Mouse (Mus musculus) embryonic facial prominence, embryonic 13.5 days (tissue): ENCODE measurements around the gene Slc39a1. TPM values are rescaled to one million over a fixed set of nuclear protein-coding genes. Genes with fewer than 3 reads are reported as not detected.

ENCODE experiments used
- ATAC-seq: fragments of 200-750 bp; cut with Nextera tagmentation; 2 replicates; pipeline ENCODE4 v1.8.0; 2017; ENCODE audit warnings: low read depth; ENCODE audit not compliant: insufficient number of reproducible peaks, insufficient read depth, low FRiP score, low TSS enrichment
- H3K27ac ChIP-seq: fragments of 300-500 bp; sonication (generic); 2 replicates; pipeline ENCODE4 v1.5.1; 2015; ENCODE audit warnings: moderate library complexity, mild to moderate bottlenecking, inconsistent platforms
- H3K27me3 ChIP-seq: fragments of 300-500 bp; sonication (generic); 2 replicates; pipeline ENCODE4 v1.6.1; 2015; ENCODE audit warnings: mild to moderate bottlenecking, inconsistent platforms
- H3K36me3 ChIP-seq: fragments of 300-500 bp; sonication (generic); 2 replicates; pipeline ENCODE4 v1.6.1; 2015; ENCODE audit warnings: mild to moderate bottlenecking, inconsistent platforms
- H3K4me1 ChIP-seq: fragments of 300-500 bp; sonication (generic); 2 replicates; pipeline ENCODE4 v1.6.1; 2015; ENCODE audit warnings: inconsistent platforms
- H3K4me2 ChIP-seq: fragments of 300-500 bp; sonication (generic); 2 replicates; pipeline ENCODE4 v1.6.1; 2015; ENCODE audit warnings: moderate library complexity, mild to moderate bottlenecking, inconsistent platforms
- H3K4me3 ChIP-seq: fragments of 300-500 bp; sonication (generic); 2 replicates; pipeline ENCODE4 v1.5.1; 2015; ENCODE audit warnings: mild to moderate bottlenecking, inconsistent platforms
- H3K9ac ChIP-seq: fragments of 300-500 bp; sonication (generic); 2 replicates; pipeline ENCODE4 v1.6.1; 2015; ENCODE audit warnings: mild to moderate bottlenecking, inconsistent platforms
- H3K9me3 ChIP-seq: fragments of 300-500 bp; sonication (generic); 2 replicates; pipeline ENCODE4 v1.6.1; 2016; ENCODE audit warnings: inconsistent platforms
- whole genome bisulfite sequencing: fragments of 180-500 bp; shearing (Covaris S2); methylation state at CpG from one replicate; pipeline ENCODE4 v1.1.7; 2015; ENCODE audit warnings: mixed read lengths; 5-methylcytosine and 5-hydroxymethylcytosine counted together
- polyA plus RNA-seq: library from polyadenylated mRNA; unstranded; fragments of >200 nt; fragmentation: Nextera tagmentation; extraction: Ambion mirVana; gene quantifications from 2 replicates; pipeline ENCODE4 v1.2.1, GENCODE M21; 2015

The Slc39a1 gene
- polyA plus RNA-seq, 1 experiment from 2014 or later, result 86.2 TPM

DNA sequence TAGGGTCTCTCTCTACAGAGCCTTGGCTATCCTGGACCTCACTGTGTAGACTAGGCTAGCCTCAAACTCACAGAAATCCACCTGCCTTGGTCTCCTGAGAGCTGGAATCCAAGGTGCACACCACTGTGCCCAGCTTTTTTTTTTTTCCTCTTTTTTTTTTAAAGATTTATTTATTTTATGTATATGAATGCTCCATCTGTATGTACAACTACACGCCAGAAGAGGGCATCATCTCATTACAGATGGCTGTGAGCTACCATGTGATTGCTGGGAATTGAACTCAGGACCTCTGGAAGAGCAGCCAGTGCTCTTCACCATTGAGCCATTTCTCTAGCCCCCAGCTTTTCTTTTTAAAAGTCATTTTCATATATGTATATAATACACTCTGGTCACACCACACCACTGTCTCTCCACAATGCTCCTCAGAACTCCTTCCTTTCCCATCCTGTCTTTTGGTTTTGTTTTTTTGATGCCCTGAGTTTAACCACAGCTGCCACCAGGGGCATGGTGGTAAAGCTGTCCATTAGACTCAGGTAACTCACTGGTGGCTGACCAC is 32.1 kb upstream of the Slc39a1 start:
- Histone ChIP-seq H3K4me3 (no peak overlapping the region), H3K4me2 (no peak overlapping the region), H3K27ac (no peak overlapping the region), H3K9ac (no peak overlapping the region), H3K27me3 (no peaks in the 10 kb centered on the region), H3K36me3 (peaks cover 17% of the 10 kb centered on the region), H3K4me1 (peaks cover 22% of the 10 kb centered on the region), H3K9me3 (no peaks in the 10 kb centered on the region)
- ATAC-seq, result no peak
- 36% methylated on average over 1 of the region's 1 CpGs for WGBS

DNA sequence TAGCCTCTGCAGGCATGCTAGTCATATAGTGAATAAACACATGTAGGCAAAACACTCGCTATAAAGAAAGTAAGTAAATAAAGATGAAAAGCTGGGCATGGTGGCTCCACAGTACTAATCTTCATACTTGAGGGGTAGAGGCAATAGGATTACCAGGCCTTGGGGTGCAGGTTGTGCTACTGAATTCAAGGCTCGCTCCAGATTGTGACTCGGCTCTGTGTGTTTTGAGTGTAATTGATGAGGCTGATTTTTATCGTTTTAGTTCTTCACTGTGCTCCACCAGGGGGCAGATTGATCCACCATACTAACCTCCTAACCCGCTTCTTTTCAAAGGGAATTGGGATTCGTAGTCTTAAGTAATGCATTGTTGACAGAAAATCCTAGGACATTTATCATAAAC is 27.9 kb upstream of the Slc39a1 start:
- Histone ChIP-seq H3K9me3 (no peaks in the 10 kb centered on the region), H3K27ac (peak overlapping the region; percentile 80), H3K9ac (peak overlapping the region; percentile 69), H3K4me1 (peaks cover 11% of the 10 kb centered on the region), H3K4me3 (peak overlapping the region; percentile 51), H3K36me3 (peaks cover 20% of the 10 kb centered on the region), H3K27me3 (no peaks in the 10 kb centered on the region), H3K4me2 (peak overlapping the region; percentile 77)
- 10% methylated on average over 6 of the region's 6 CpGs for WGBS
- ATAC-seq, result no peak

DNA sequence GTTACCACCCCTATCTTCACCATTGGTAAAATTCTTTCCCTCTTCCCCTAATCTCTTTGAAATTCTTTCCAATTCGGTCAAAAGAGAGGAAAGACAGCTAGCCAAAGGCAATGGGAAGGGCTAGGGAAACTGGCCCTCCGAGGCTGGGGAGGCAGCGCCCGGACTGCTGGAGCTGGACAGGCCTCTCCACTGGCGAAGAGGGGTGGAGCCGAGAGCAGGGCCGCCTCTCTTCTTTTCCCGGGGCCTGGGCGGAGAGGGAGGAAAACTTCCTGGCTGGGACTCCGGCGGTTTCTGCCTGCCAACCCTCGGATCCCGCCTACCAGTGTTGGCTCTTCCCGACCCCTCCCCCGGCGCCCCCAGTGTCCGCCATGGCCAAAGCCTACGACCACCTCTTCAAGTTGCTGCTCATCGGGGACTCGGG is 27.4 kb upstream of the Slc39a1 start:
- peaks cover 25% of the 10 kb centered on the region for H3K36me3 ChIP-seq
- H3K9me3 ChIP-seq, result no peaks in the 10 kb centered on the region
- peak overlapping the region; percentile 80 for H3K27ac ChIP-seq
- peak overlapping the region; percentile 51 for H3K4me3 ChIP-seq
- peak; percentile 75 for ATAC-seq
- peaks cover 11% of the 10 kb centered on the region for H3K4me1 ChIP-seq
- H3K9ac ChIP-seq, result peak overlapping the region; percentile 69
- peak overlapping the region; percentile 77 for H3K4me2 ChIP-seq
- no peaks in the 10 kb centered on the region for H3K27me3 ChIP-seq
- under 1% methylated on average over 20 of the region's 20 CpGs for WGBS

DNA sequence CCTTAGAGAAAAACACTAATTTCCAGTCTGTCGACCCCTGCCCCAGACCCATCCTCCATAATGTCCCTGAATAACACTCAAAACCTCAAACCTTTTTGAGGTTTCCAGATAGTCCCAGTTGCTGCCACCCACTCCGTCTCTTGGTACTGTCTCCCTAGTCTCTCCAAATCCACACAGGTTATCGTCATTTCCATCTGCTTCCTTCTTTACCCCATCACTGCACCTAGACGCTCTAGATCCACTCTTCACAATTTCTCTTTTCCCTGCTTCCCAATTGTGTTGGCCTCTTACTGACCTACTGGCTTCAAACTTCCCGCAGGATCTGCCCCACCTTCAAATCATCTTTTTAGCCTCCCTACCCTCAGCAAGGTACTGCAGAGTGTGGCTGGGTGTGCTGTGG is 26.8 kb upstream of the Slc39a1 start:
- Histone ChIP-seq H3K4me3 (peak overlapping the region; percentile 51), H3K27ac (0 out of 2 replicates have a peak overlapping the region, but pooled peaks have one; percentile 80), H3K4me1 (peaks cover 11% of the 10 kb centered on the region), H3K4me2 (peak overlapping the region; percentile 77), H3K9me3 (no peaks in the 10 kb centered on the region), H3K9ac (peak overlapping the region; percentile 69), H3K36me3 (peaks cover 31% of the 10 kb centered on the region), H3K27me3 (no peaks in the 10 kb centered on the region)
- WGBS, result 20% methylated on average over 5 of the region's 5 CpGs
- no peak for ATAC-seq

DNA sequence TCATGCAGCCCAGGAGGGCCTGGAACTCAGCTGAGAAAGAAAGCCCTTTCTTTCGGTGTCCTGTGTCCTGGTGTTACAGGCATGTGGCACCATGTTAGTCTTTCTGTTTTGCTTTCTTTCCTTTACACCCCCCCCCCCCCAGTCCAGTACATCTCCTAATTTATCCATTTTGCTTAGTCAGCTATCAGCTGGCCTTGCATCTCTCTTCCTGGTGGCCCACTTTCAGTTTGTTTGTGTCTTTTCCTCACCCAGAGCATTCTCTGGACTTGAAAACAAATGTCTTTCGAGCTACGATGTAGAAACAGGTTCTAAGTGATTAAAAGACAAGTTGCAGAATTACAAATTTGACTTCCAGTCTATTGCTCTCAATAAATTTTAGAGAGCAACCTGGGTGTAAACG is 25.5 kb upstream of the Slc39a1 start:
- 91% methylated on average over 4 of the region's 4 CpGs for WGBS
- Histone ChIP-seq H3K27me3 (no peaks in the 10 kb centered on the region), H3K9me3 (no peaks in the 10 kb centered on the region), H3K4me3 (no peak overlapping the region), H3K4me2 (peak overlapping the region; percentile 77; the same call in 1 of the 2 replicates), H3K4me1 (peaks cover 11% of the 10 kb centered on the region), H3K36me3 (peaks cover 32% of the 10 kb centered on the region), H3K27ac (no peak overlapping the region), H3K9ac (no peak overlapping the region)
- ATAC-seq, result no peak

DNA sequence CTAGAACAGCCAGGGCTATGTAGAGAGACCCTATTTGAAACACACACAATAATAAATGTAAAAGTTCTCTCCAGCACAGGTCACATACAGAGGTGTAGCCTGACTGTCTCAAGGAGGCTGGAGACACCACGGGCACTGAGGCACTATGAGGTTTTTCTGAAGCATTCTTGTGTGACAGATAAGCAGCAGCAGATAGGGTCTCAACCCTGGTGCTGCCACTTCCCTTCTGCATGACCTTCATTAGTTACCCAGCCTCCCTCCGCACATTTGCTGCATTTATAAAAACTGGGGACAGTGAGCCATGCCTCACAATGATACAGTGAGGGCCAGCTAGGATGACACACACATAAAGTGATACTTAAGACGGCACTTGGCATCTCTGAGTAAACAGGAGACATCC is 25.0 kb upstream of the Slc39a1 start:
- no peak overlapping the region for H3K4me2 ChIP-seq
- no peak overlapping the region for H3K4me3 ChIP-seq
- no peaks in the 10 kb centered on the region for H3K27me3 ChIP-seq
- peaks cover 32% of the 10 kb centered on the region for H3K36me3 ChIP-seq
- no peak overlapping the region for H3K9ac ChIP-seq
- no peaks in the 10 kb centered on the region for H3K9me3 ChIP-seq
- peaks cover 11% of the 10 kb centered on the region for H3K4me1 ChIP-seq
- 75% methylated on average over 3 of the region's 3 CpGs for WGBS
- ATAC-seq, result no peak
- H3K27ac ChIP-seq, result no peak overlapping the region

DNA sequence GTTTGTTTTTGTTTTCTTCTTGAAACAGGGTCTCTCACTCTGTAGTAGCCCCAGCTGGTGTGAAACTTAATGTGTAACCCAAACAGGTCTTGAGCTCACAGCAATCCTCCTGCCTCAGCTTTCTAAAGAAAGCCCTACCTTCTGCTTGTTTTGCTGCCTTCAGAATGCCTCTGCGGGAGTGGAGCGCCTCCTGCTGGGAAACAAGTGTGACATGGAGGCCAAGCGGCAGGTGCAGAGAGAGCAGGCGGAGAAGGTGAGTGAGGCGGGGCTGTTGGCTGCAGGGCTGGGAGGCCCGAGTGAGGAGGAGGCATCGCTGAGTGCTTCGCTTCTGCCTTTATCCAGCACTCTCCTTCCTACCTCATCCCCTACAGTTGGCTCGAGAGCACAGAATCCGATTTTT is 23.6 kb upstream of the Slc39a1 start:
- WGBS, result 83% methylated on average over 10 of the region's 10 CpGs
- Histone ChIP-seq H3K27ac (no peak overlapping the region), H3K4me3 (no peak overlapping the region), H3K9me3 (no peaks in the 10 kb centered on the region), H3K9ac (no peak overlapping the region), H3K4me1 (peaks cover 11% of the 10 kb centered on the region), H3K36me3 (peaks cover 32% of the 10 kb centered on the region), H3K4me2 (no peak overlapping the region), H3K27me3 (no peaks in the 10 kb centered on the region)
- ATAC-seq, result no peak

DNA sequence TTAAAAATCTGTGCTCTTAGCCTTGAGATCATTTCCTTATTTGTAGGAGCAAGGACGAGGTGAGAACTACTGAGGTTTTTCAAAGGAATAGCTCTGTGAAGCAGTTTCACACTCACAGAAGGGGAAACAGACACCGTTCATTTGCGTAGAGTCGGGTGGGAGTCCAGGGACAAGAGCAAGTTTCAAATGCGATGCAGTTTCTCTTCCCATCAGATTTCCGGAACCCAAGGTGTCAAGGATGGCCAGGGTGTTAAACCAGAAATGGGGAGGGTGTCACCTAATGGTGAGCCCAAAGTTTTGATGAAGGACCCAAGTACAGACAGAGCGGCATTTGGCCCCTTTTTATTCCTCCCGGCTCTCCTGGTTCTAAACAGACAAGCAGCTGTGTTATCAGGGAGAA is 16.9 kb upstream of the Slc39a1 start:
- Histone ChIP-seq H3K9me3 (no peaks in the 10 kb centered on the region), H3K4me1 (peaks cover 8% of the 10 kb centered on the region), H3K27me3 (no peaks in the 10 kb centered on the region), H3K36me3 (peaks cover 32% of the 10 kb centered on the region), H3K27ac (no peak overlapping the region; the same call in 1 of the 2 replicates), H3K9ac (peak overlapping the region; percentile 89), H3K4me2 (peak overlapping the region; percentile 81), H3K4me3 (peak overlapping the region; percentile 87)
- ATAC-seq, result no peak
- WGBS, result 14% methylated on average over 8 of the region's 8 CpGs

DNA sequence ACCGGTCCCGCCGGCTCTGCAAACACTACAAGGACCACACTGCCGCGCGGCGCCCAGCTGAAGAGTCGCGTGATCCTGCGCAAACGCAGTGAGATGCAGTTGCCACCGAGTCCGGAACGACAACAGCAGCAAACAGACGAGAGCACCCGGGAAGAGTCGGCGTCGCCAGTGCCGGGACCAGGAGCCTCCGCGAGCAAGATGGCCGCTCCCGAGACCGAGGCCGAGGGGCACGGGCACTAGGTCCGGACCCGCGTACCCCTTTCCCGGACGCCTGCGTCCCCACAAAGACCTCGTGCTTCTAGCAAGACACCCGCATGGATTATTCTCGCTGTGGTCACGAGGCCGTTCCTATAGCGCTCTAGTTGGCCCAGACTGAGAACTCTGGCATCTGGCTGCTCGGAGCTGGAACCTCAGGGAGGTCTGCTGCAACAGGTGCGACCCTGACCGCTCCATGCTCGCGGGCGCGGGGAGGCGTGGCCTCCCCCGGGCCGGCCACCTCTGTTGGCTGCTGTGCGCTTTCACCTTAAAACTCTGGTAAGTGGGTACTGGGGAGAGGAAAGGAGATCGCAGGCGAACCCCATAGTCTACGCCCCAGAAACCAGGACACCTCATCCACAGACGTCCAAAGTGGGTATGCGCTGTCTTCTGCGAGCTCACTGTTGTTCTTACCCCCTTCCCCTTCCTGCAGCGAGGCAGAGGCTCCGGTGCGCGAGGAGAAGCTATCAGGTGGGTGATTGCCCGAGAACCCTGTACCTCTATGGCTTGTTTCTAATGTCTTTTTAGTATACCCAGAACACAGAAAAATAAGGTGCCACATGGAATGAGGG is 16.3 kb upstream of the Slc39a1 start, which contains the start of gene Jtb:
Jtb (plus strand) TSS at position 91 of the 827 bp plus-strand sequence.
- Histone ChIP-seq H3K4me3 (peak within 1 kb of the TSS; percentile 87), H3K9me3 (no peaks in the 10 kb centered on the region), H3K4me2 (peak within 1 kb of the TSS; percentile 81), H3K36me3 (peaks cover 35% of the 10 kb centered on the region), H3K27me3 (no peaks in the 10 kb centered on the region), H3K9ac (peak within 1 kb of the TSS; percentile 89), H3K4me1 (peaks cover 8% of the 10 kb centered on the region), H3K27ac (peak within 1 kb of the TSS; percentile 88)
- WGBS, result under 1% methylated on average over 61 of the region's 61 CpGs
- ATAC-seq, result peak; percentile 94

DNA sequence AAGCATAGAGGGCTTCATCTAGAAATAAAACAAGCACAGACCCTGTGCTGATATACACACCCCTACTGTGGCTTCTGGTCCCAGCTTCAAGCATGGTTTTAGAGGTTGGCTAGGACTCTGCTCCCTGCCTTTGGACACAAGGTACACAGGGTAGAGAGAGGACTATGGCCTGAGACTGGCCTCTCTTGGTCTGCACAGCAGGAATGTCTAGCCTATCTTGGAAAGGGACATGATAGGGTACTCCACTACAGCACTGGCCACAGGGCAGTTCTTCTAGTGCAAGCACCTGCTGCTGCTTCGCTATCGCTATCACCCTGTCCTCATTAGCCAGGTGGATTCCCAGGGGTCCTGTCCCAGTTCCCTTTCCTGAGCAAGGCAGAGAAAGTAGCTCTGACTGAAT is 6.7 kb upstream of the Slc39a1 start:
- Histone ChIP-seq H3K27me3 (no peaks in the 10 kb centered on the region), H3K4me2 (no peak overlapping the region), H3K9me3 (no peaks in the 10 kb centered on the region), H3K4me1 (peaks cover 22% of the 10 kb centered on the region), H3K9ac (no peak overlapping the region), H3K4me3 (no peak overlapping the region), H3K36me3 (peaks cover 7% of the 10 kb centered on the region), H3K27ac (no peak overlapping the region)
- WGBS, result 95% methylated on average over 2 of the region's 2 CpGs
- no peak for ATAC-seq

DNA sequence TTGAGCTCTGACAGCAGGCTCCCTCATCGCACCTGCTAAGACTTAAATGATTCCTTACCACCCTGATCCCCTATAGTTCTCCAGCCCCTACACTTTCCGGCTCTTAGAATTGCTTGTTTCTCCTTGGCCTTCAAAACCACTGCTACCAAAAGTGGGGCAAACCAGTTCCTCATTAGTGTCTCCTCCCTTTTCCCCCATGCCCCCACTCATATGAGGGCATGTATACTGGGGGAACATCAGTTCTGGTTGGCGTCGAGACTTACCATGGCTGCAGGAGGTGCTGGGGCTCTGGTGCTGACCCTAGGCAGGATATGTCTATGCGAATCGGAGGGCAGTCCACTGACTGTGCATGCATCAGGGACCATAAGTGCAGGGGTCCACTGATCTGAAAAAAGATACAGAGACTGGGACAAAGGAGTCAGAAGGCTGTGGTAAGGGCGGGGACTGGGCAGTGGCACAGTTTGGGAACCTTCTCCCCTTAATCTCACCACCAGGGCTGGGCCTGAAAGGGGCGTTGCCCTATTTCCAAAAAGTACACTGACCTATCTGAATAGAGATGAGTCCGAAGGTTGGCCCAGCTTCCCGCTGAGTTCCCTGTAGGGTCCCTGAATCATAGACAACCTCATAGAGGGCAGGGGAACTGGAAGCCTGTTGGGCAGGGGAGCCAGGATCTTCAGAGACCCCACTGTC is 6.2 kb upstream of the Slc39a1 start:
- WGBS, result 88% methylated on average over 10 of the region's 10 CpGs
- H3K4me3 ChIP-seq, result no peak overlapping the region

More for the DNA sequence above, 6.2 kb upstream of the Slc39a1 start:
- no peak overlapping the region for H3K27ac ChIP-seq
- H3K4me2 ChIP-seq, result peak overlapping the region; percentile 69
- H3K27me3 ChIP-seq, result no peaks in the 10 kb centered on the region
- no peak overlapping the region for H3K9ac ChIP-seq
- 0 out of 2 replicates have a peak, but pooled peaks cover 3% of the 10 kb centered on the region for H3K36me3 ChIP-seq
- peaks cover 22% of the 10 kb centered on the region for H3K4me1 ChIP-seq
- H3K9me3 ChIP-seq, result no peaks in the 10 kb centered on the region
- no peak for ATAC-seq
